Mouse (Mus musculus): ENCODE data around the gene Gmcl1. TPM values are rescaled to one million over a fixed set of nuclear protein-coding genes. Genes with fewer than 3 reads are reported as not detected.

Gmcl1 gene
- polyA plus RNA-seq, 1 experiment from 2014 or later = 38.0 TPM

Other genes with a start within 250 kb of the Gmcl1 start
- 289 and 325 TPM in 2 replicates for gene Pcbp1, start 207.1 kb downstream of the Gmcl1 start, polyA plus RNA-seq (2014; fragmentation: Nextera tagmentation; extraction: Ambion mirVana)
- 0.76 and 0.92 TPM in 2 replicates for gene Asprv1, start 105.2 kb downstream of the Gmcl1 start, polyA plus RNA-seq (2014; fragmentation: Nextera tagmentation; extraction: Ambion mirVana)
- 16.2 and 24.2 TPM in 2 replicates for gene Mxd1, start 64.2 kb downstream of the Gmcl1 start, polyA plus RNA-seq (2014; fragmentation: Nextera tagmentation; extraction: Ambion mirVana)
- gene Snrnp27, start 48.9 kb downstream of the Gmcl1 start, polyA plus RNA-seq (2014; fragmentation: Nextera tagmentation; extraction: Ambion mirVana) = 101 and 105 TPM in 2 replicates
- 2.8 and 5.6 TPM in 2 replicates for gene Anxa4, start 60.2 kb upstream of the Gmcl1 start, polyA plus RNA-seq (2014; fragmentation: Nextera tagmentation; extraction: Ambion mirVana)
- gene Aak1, start 116.1 kb upstream of the Gmcl1 start, polyA plus RNA-seq (2014; fragmentation: Nextera tagmentation; extraction: Ambion mirVana) = 41.9 and 43.9 TPM in 2 replicates

All from midbrain, embryonic 14.5 days (tissue).